Mouse (Mus musculus) hematopoietic stem cell, adult 5-6 weeks (primary cell): ENCODE data around the gene Gba2. TPM values are rescaled to one million over a fixed set of nuclear protein-coding genes. Genes with fewer than 3 reads are reported as not detected.

Experiments
- ATAC-seq, 2 experiments: fragments of 125-278 bp in 1 of 2; replicated peaks in 1 of 2; 2 replicates each; pipeline ENCODE4 v1.8.0; 2016 to 2017; ENCODE audit warnings: inconsistent platforms in 2 of 2, mild to moderate bottlenecking in 2 of 2, moderate number of reproducible peaks in 2 of 2, low read depth in 1 of 2, moderate TSS enrichment in 1 of 2; ENCODE audit not compliant: low FRiP score in 2 of 2, poor library complexity in 2 of 2, severe bottlenecking in 2 of 2, insufficient read depth in 1 of 2, low TSS enrichment in 1 of 2
- total RNA-seq: library from RNA; stranded (forward); fragments of 172-1452, 232-1000 nt; gene quantifications from 2 replicates; pipeline ENCODE4 v1.2.3, GENCODE M21; 2017

The Gba2 gene
- total RNA-seq, 1 experiment from 2014 or later, result 11.9 TPM

GRCm38 (mm10) chr4:43530081-43530501, 48.6 kb downstream of the Gba2 start:
- ATAC-seq, result 0 out of 4 replicates have a peak, but pooled peaks of 1 of the 2 experiments have one; percentile 19

GRCm38 (mm10) chr4:43528487-43528886, 50.2 kb downstream of the Gba2 start:
- no peak for ATAC-seq

GRCm38 (mm10) chr4:43527880-43528279, 50.8 kb downstream of the Gba2 start:
- no peak for ATAC-seq

- peak; percentile 66 to 71 for ATAC-seq
These were observed 58.7 kb downstream of the Gba2 start for GRCm38 (mm10) chr4:43519956-43520355.

- no peak for ATAC-seq
These were observed 59.1 kb downstream of the Gba2 start for GRCm38 (mm10) chr4:43519551-43519950.

Other genes starting within 250 kb of the Gba2 start
- gene Rusc2, start 196.9 kb downstream of the Gba2 start, total RNA-seq, result 2.8 and 4.8 TPM in 2 replicates
- gene Fam166b, start 149.7 kb downstream of the Gba2 start, total RNA-seq, result not detected in 2 replicates
- 12.0 and 17.6 TPM in 2 replicates for gene Tesk1, start 136.9 kb downstream of the Gba2 start, total RNA-seq
- gene Cd72, start 124.2 kb downstream of the Gba2 start, total RNA-seq, result 91.6 and 153 TPM in 2 replicates
- gene Sit1, start 95.1 kb downstream of the Gba2 start, total RNA-seq, result not detected in 2 replicates
- 45.7 and 55.6 TPM in 2 replicates for gene Ccdc107, start 86.0 kb downstream of the Gba2 start, total RNA-seq
- 66.5 and 76.9 TPM in 2 replicates for gene Arhgef39, start 79.2 kb downstream of the Gba2 start, total RNA-seq
- gene Car9, start 71.9 kb downstream of the Gba2 start, total RNA-seq, result 2.4 and 10.6 TPM in 2 replicates
- 18.6 and 28.2 TPM in 2 replicates for gene Tpm2, start 55.1 kb downstream of the Gba2 start, total RNA-seq
- 76.7 and 97.5 TPM in 2 replicates for gene Creb3, start 16.5 kb downstream of the Gba2 start, total RNA-seq
- 306 and 337 TPM in 2 replicates for gene Tln1, start 16.2 kb downstream of the Gba2 start, total RNA-seq
- gene Rgp1, start 158 bp downstream of the Gba2 start, total RNA-seq, result 13.6 and 41.0 TPM in 2 replicates
- 0.40 TPM in 1 of 2 replicates, not detected in the other for gene Msmp, start 5.6 kb upstream of the Gba2 start, total RNA-seq
- 4.2 and 7.2 TPM in 2 replicates for gene Npr2, start 53.1 kb upstream of the Gba2 start, total RNA-seq
- not detected in 2 replicates for gene Spag8, start 74.7 kb upstream of the Gba2 start, total RNA-seq
- 61.0 and 88.4 TPM in 2 replicates for gene Hint2, start 77.6 kb upstream of the Gba2 start, total RNA-seq
- gene Tmem8b, start 90.1 kb upstream of the Gba2 start, total RNA-seq, result 1.3 and 1.8 TPM in 2 replicates
- 0.44 and 0.50 TPM in 2 replicates for gene Fam221b, start 90.3 kb upstream of the Gba2 start, total RNA-seq
- gene Olfr70, start 121.9 kb upstream of the Gba2 start, total RNA-seq, result not detected in 2 replicates
- gene Olfr71, start 131.4 kb upstream of the Gba2 start, total RNA-seq, result not detected in 2 replicates
- gene Hrct1, start 148.3 kb upstream of the Gba2 start, total RNA-seq, result not detected in 2 replicates
- not detected in 2 replicates for gene Spaar, start 151.2 kb upstream of the Gba2 start, total RNA-seq
- gene Olfr159, start 192.1 kb upstream of the Gba2 start, total RNA-seq, result not detected in 2 replicates
- not detected in 2 replicates for gene Olfr156, start 245.0 kb upstream of the Gba2 start, total RNA-seq